Mouse (Mus musculus) E14TG2a.4 (cell line): ENCODE results near the gene Il11ra1.
"Not testable (repeated sequence)": the region's sequence is repeated elsewhere in the genome, so short reads cannot be mapped to it uniquely, and the experiment has no call there.

Experiments used
- CTCF ChIP-seq: conservative IDR thresholded peaks from 2 replicates; pipeline ENCODE4 v1.5.1; 2014; ENCODE audit warnings: low read length
- NANOG ChIP-seq: IDR thresholded peaks from 2 replicates; pipeline ENCODE4 v1.6.1; 2014; ENCODE audit warnings: borderline replicate concordance, low read length, mixed read lengths

DNA sequence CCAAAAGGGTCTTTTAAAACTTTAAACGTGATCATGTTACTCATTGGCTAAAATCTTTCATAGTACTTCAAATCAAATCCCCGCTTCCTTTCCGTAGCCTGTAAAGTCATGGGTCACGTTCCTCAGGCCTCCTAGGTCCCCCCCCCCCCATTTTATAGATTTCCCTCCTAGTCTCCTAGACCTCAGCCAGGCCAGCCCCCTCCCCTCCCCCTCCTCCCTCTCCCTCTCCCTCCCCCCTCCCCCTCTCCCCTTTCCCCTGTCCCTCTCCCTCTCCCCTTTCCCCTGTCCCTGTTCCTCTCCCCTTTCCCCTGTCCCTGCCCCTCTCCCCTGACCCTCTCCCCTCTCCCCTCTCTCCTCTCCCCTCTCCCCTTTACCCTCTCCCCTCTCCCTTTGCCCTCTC, 82.9 kb downstream of the Il11ra1 start:
- not testable (repeated sequence) for TF ChIP-seq CTCF, NANOG
